Mouse (Mus musculus): ENCODE results near the gene Slc6a16. TPM values are rescaled to one million over a fixed set of nuclear protein-coding genes. Genes with fewer than 3 reads are reported as not detected.

Gene Slc6a16
- polyA plus RNA-seq, 1 experiment from 2014 or later, result 2.0 TPM

DNA sequence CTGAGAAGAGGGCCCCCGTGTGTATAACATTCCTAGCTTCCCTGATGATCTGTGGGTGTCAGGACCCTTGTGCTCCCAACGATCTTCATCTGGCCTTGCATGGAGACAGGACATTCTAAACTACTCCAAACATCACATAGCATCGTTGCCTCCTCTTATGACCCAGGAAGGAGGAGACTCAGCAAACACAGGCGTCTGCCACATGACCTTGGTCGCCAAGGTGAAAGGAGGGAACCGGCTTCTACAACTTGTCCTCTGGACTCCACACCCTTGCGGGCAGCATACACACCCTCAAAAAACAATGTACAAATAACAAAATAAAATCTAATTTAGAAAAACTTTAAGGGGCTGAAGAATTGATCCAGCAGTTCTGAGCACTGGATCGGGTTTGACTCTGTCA lies 71.1 kb downstream of the Slc6a16 start:
- Histone ChIP-seq H3K4me1 (ENCODE audit: control insufficient read depth, insufficient read depth, low read depth, low read length) (peaks cover 3% of the 10 kb centered on the region; the same call in 1 of the 2 replicates), H3K9ac (ENCODE audit: low read depth, low read length) (no peak overlapping the region), H3K27me3 (replicated peaks; ENCODE audit: control insufficient read depth, insufficient read depth, low read length) (no peaks in the 10 kb centered on the region), H3K4me2 (ENCODE audit: low read length) (no peak overlapping the region), H3K4me3 (ENCODE audit: low read length) (no peak overlapping the region), H3K9me3 (ENCODE audit: control insufficient read depth, low read length) (no peaks in the 10 kb centered on the region), H3K27ac (ENCODE audit: low read depth, low read length) (no peak overlapping the region), H3K36me3 (ENCODE audit: control insufficient read depth, insufficient read depth, low read length) (peaks cover 5% of the 10 kb centered on the region; the same call in 1 of the 2 replicates)
- ATAC-seq, result no peak
- WGBS, result 64% methylated on average over 8 of the region's 8 CpGs

DNA sequence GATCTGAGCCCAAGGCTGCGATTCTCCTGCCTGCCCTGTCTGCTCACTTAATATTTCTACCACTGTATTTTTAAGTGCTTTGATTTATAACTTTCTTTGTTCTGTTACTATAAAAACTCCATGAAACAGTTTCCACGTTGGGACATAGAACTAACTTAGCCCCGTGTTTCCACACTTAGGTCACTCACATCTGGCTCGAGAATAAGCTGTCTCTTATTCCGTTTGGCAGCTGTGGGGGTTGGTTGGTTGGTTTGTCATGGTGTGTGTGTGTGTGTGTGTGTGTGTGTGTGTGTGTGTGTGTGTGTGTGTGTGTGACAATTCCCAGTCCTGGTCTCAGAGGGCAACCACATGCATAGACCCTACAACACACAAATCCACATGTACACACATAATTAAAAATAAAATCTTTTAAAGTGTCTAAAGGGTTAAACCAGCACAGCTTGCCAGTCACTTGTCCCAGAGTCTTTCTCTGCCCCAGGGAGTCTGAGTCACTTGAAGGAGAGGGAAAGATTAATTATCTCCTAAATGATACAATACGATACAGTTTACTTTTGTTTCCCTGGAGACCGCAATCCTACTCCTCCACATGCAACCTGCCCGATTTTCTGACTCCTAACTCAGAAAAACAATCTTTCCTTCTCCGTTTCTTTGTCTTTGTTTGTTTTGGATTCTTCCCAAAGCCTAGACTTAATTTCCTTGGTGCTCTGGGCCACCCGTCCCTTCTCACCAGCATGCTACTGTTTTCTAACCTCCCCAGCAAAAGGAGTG lies 72.0 kb downstream of the Slc6a16 start:
- Histone ChIP-seq H3K36me3 (ENCODE audit: control insufficient read depth, insufficient read depth, low read length) (peaks cover 4% of the 10 kb centered on the region; the same call in 1 of the 2 replicates), H3K4me1 (ENCODE audit: control insufficient read depth, insufficient read depth, low read depth, low read length) (peaks cover 3% of the 10 kb centered on the region; the same call in 1 of the 2 replicates), H3K27me3 (replicated peaks; ENCODE audit: control insufficient read depth, insufficient read depth, low read length) (no peaks in the 10 kb centered on the region), H3K27ac (ENCODE audit: low read depth, low read length) (no peak overlapping the region), H3K4me3 (ENCODE audit: low read length) (no peak overlapping the region), H3K4me2 (ENCODE audit: low read length) (no peak overlapping the region), H3K9me3 (ENCODE audit: control insufficient read depth, low read length) (no peaks in the 10 kb centered on the region), H3K9ac (ENCODE audit: low read depth, low read length) (no peak overlapping the region)
- no peak for ATAC-seq
- WGBS, result 26% methylated on average over 10 of the region's 10 CpGs

DNA sequence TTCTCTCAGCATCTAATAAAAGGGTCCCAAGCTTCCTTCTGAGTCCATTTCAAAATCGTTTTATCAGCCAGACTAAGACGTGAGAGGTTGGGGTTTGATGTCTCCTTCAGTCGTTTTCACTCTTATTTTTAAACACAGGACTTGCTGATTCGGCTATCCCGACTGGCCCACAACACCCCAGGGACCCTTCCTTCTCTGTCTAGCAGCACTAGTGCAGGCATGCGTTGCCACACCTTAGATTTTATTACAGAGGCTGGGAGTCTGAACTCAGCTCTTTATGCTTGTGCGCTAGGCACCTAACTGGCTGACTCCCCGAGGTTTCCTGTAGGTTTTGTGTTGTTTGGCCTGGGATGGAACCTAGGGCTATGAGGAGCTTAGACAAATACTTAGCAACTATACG lies 72.6 kb downstream of the Slc6a16 start:
- Histone ChIP-seq H3K27ac (ENCODE audit: low read depth, low read length) (no peak overlapping the region), H3K36me3 (ENCODE audit: control insufficient read depth, insufficient read depth, low read length) (0 out of 2 replicates have a peak, but pooled peaks cover 1% of the 10 kb centered on the region), H3K4me1 (ENCODE audit: control insufficient read depth, insufficient read depth, low read depth, low read length) (peaks cover 3% of the 10 kb centered on the region; the same call in 1 of the 2 replicates), H3K9ac (ENCODE audit: low read depth, low read length) (no peak overlapping the region), H3K4me2 (ENCODE audit: low read length) (no peak overlapping the region), H3K4me3 (ENCODE audit: low read length) (no peak overlapping the region), H3K27me3 (replicated peaks; ENCODE audit: control insufficient read depth, insufficient read depth, low read length) (no peaks in the 10 kb centered on the region), H3K9me3 (ENCODE audit: control insufficient read depth, low read length) (no peaks in the 10 kb centered on the region)
- ATAC-seq, result no peak
- WGBS, result 30% methylated on average over 9 of the region's 9 CpGs

DNA sequence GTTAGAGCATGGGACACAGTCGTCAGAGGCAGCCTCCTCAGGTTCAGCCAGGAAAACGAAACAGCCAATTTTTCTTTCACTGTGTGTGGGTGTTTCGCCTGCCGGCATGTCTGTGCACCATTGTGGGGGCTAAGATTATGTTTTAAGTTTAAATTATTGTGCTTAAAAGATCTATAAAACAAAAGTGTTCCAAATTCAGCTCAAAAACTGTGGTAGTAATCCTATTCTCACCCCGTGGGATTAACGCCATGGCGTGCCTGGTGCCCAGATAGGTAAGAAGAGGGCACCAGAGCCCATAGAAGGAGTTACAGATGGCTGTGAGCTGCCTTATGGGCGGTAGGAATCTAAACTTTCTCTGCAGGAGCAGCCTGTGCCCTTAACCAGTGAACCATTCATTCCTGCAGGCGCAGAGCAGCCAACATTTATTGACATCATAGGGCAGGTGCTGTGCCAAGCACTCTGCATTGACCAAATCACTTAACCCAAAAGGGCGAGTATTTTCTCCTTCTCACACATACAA lies 74.4 kb downstream of the Slc6a16 start:
- Histone ChIP-seq H3K27me3 (replicated peaks; ENCODE audit: control insufficient read depth, insufficient read depth, low read length) (no peaks in the 10 kb centered on the region), H3K4me1 (ENCODE audit: control insufficient read depth, insufficient read depth, low read depth, low read length) (peaks cover 3% of the 10 kb centered on the region; the same call in 1 of the 2 replicates), H3K9me3 (ENCODE audit: control insufficient read depth, low read length) (no peaks in the 10 kb centered on the region), H3K4me2 (ENCODE audit: low read length) (no peak overlapping the region), H3K9ac (ENCODE audit: low read depth, low read length) (no peak overlapping the region), H3K36me3 (ENCODE audit: control insufficient read depth, insufficient read depth, low read length) (peaks cover 4% of the 10 kb centered on the region; the same call in 1 of the 2 replicates), H3K27ac (ENCODE audit: low read depth, low read length) (no peak overlapping the region), H3K4me3 (ENCODE audit: low read length) (no peak overlapping the region)
- ATAC-seq, result no peak
- 87% methylated on average over 10 of the region's 10 CpGs for WGBS

DNA sequence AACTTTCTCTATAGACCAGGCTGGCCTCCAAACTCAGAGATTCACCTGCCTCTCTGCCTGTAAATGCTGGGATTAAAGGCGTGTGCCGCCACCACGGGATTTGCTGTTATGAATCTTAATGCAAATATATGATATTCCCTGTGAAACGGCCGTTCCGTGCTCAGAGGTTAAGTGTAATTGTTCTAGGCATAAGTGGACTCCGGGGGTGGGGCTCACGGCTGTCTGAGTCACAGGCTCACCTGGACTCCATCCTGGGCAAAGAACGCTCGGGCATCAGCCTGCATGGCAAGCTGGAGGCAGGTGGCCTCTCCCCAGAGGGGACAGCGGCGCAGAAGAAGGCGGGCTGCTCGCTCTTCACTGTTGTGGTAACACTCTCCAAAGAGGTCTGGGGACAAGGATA lies 75.7 kb downstream of the Slc6a16 start:
- Histone ChIP-seq H3K36me3 (ENCODE audit: control insufficient read depth, insufficient read depth, low read length) (peaks cover 4% of the 10 kb centered on the region; the same call in 1 of the 2 replicates), H3K9me3 (ENCODE audit: control insufficient read depth, low read length) (no peaks in the 10 kb centered on the region), H3K27ac (ENCODE audit: low read depth, low read length) (no peak overlapping the region), H3K4me2 (ENCODE audit: low read length) (no peak overlapping the region), H3K4me1 (ENCODE audit: control insufficient read depth, insufficient read depth, low read depth, low read length) (peaks cover 3% of the 10 kb centered on the region; the same call in 1 of the 2 replicates), H3K4me3 (ENCODE audit: low read length) (no peak overlapping the region), H3K9ac (ENCODE audit: low read depth, low read length) (no peak overlapping the region), H3K27me3 (replicated peaks; ENCODE audit: control insufficient read depth, insufficient read depth, low read length) (no peaks in the 10 kb centered on the region)
- 93% methylated on average over 14 of the region's 14 CpGs for WGBS
- ATAC-seq, result no peak

DNA sequence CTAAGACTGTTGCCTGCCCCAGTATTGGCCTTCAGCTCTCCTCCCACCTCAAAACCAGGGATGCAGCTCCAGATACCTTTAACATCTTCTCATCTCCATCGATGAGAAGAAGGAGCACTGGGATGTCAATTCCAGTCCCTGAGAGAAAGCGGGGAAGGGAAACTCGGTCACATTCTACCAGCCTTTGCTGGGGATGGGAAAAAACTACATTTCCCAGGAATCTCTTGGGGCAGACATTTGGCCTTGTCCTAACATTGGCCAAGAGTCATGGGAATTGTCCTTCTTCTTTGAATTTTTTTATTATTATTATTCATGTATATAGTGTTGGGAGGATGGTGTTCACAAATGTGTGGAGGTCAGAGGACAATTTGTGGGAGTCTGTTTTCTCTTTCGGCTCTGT lies 81.4 kb downstream of the Slc6a16 start:
- no peak overlapping the region for H3K9ac ChIP-seq (ENCODE audit: low read depth, low read length)
- WGBS, result 86% methylated on average over 4 of the region's 4 CpGs
- ATAC-seq, result no peak
- no peaks in the 10 kb centered on the region for H3K27me3 ChIP-seq (replicated peaks; ENCODE audit: control insufficient read depth, insufficient read depth, low read length)
- H3K27ac ChIP-seq (ENCODE audit: low read depth, low read length), result no peak overlapping the region
- no peaks in the 10 kb centered on the region for H3K4me1 ChIP-seq (ENCODE audit: control insufficient read depth, insufficient read depth, low read depth, low read length)
- H3K9me3 ChIP-seq (ENCODE audit: control insufficient read depth, low read length), result no peaks in the 10 kb centered on the region; the same call in 1 of the 2 replicates
- H3K36me3 ChIP-seq (ENCODE audit: control insufficient read depth, insufficient read depth, low read length), result peaks cover 10% of the 10 kb centered on the region; the same call in 1 of the 2 replicates
- no peak overlapping the region for H3K4me3 ChIP-seq (ENCODE audit: low read length)
- no peak overlapping the region for H3K4me2 ChIP-seq (ENCODE audit: low read length)

Other genes starting within 250 kb of the Slc6a16 start
- gene Irf3, start 243.4 kb upstream of the Slc6a16 start, polyA plus RNA-seq (2015; fragmentation: Nextera tagmentation; extraction: Ambion mirVana), result 63.5 and 65.4 TPM in 2 replicates
- gene Bcl2l12, start 242.4 kb upstream of the Slc6a16 start, polyA plus RNA-seq (2015; fragmentation: Nextera tagmentation; extraction: Ambion mirVana), result 10.2 and 15.7 TPM in 2 replicates
- gene Scaf1, start 224.7 kb upstream of the Slc6a16 start, polyA plus RNA-seq (2015; fragmentation: Nextera tagmentation; extraction: Ambion mirVana), result 38.6 and 47.1 TPM in 2 replicates
- gene Rras, start 223.1 kb upstream of the Slc6a16 start, polyA plus RNA-seq (2015; fragmentation: Nextera tagmentation; extraction: Ambion mirVana), result 13.1 and 16.7 TPM in 2 replicates
- gene Prr12, start 188.2 kb upstream of the Slc6a16 start, polyA plus RNA-seq (2015; fragmentation: Nextera tagmentation; extraction: Ambion mirVana), result 12.8 and 13.4 TPM in 2 replicates
- gene Nosip, start 178.7 kb upstream of the Slc6a16 start, polyA plus RNA-seq (2015; fragmentation: Nextera tagmentation; extraction: Ambion mirVana), result 68.8 and 69.0 TPM in 2 replicates
- gene Prrg2, start 178.4 kb upstream of the Slc6a16 start, polyA plus RNA-seq (2015; fragmentation: Nextera tagmentation; extraction: Ambion mirVana), result 15.7 and 16.7 TPM in 2 replicates
- gene Rcn3, start 148.9 kb upstream of the Slc6a16 start, polyA plus RNA-seq (2015; fragmentation: Nextera tagmentation; extraction: Ambion mirVana), result 63.3 and 77.3 TPM in 2 replicates
- 34.1 and 40.2 TPM in 2 replicates for gene Fcgrt, start 137.2 kb upstream of the Slc6a16 start, polyA plus RNA-seq (2015; fragmentation: Nextera tagmentation; extraction: Ambion mirVana)
- 698 and 709 TPM in 2 replicates for gene Rps11, start 116.6 kb upstream of the Slc6a16 start, polyA plus RNA-seq (2015; fragmentation: Nextera tagmentation; extraction: Ambion mirVana)
- gene Rpl13a, start 112.3 kb upstream of the Slc6a16 start, polyA plus RNA-seq (2015; fragmentation: Nextera tagmentation; extraction: Ambion mirVana), result 587 and 622 TPM in 2 replicates
- gene Gm45713, start 104.9 kb upstream of the Slc6a16 start, polyA plus RNA-seq (2015; fragmentation: Nextera tagmentation; extraction: Ambion mirVana), result 0.16 and 0.37 TPM in 2 replicates
- 2.0 and 2.8 TPM in 2 replicates for gene Flt3l, start 104.7 kb upstream of the Slc6a16 start, polyA plus RNA-seq (2015; fragmentation: Nextera tagmentation; extraction: Ambion mirVana)
- 94.5 and 97.6 TPM in 2 replicates for gene Pih1d1, start 86.8 kb upstream of the Slc6a16 start, polyA plus RNA-seq (2015; fragmentation: Nextera tagmentation; extraction: Ambion mirVana)
- 18.8 and 22.9 TPM in 2 replicates for gene Aldh16a1, start 86.5 kb upstream of the Slc6a16 start, polyA plus RNA-seq (2015; fragmentation: Nextera tagmentation; extraction: Ambion mirVana)
- 1.1 and 1.5 TPM in 2 replicates for gene Slc17a7, start 77.1 kb upstream of the Slc6a16 start, polyA plus RNA-seq (2015; fragmentation: Nextera tagmentation; extraction: Ambion mirVana)
- not detected in 2 replicates for gene Gfy, start 61.5 kb upstream of the Slc6a16 start, polyA plus RNA-seq (2015; fragmentation: Nextera tagmentation; extraction: Ambion mirVana)
- gene Pth2, start 60.1 kb upstream of the Slc6a16 start, polyA plus RNA-seq (2015; fragmentation: Nextera tagmentation; extraction: Ambion mirVana), result 0.75 and 1.4 TPM in 2 replicates
- 0.54 and 0.65 TPM in 2 replicates for gene Ccdc155, start 36.2 kb upstream of the Slc6a16 start, polyA plus RNA-seq (2015; fragmentation: Nextera tagmentation; extraction: Ambion mirVana)
- gene Dkkl1, start 28.9 kb upstream of the Slc6a16 start, polyA plus RNA-seq (2015; fragmentation: Nextera tagmentation; extraction: Ambion mirVana), result 13.6 and 18.4 TPM in 2 replicates
- 46.9 and 54.1 TPM in 2 replicates for gene Tead2, start 25.3 kb upstream of the Slc6a16 start, polyA plus RNA-seq (2015; fragmentation: Nextera tagmentation; extraction: Ambion mirVana)
- 1.3 and 1.4 TPM in 2 replicates for gene Cd37, start 2.0 kb upstream of the Slc6a16 start, polyA plus RNA-seq (2015; fragmentation: Nextera tagmentation; extraction: Ambion mirVana)
- not detected in 2 replicates for gene Slc6a21, start 36.4 kb downstream of the Slc6a16 start, polyA plus RNA-seq (2015; fragmentation: Nextera tagmentation; extraction: Ambion mirVana)
- 13.3 and 14.2 TPM in 2 replicates for gene Trpm4, start 92.7 kb downstream of the Slc6a16 start, polyA plus RNA-seq (2015; fragmentation: Nextera tagmentation; extraction: Ambion mirVana)
- 0.28 and 0.72 TPM in 2 replicates for gene Hrc, start 94.2 kb downstream of the Slc6a16 start, polyA plus RNA-seq (2015; fragmentation: Nextera tagmentation; extraction: Ambion mirVana)
- gene Ppfia3, start 125.9 kb downstream of the Slc6a16 start, polyA plus RNA-seq (2015; fragmentation: Nextera tagmentation; extraction: Ambion mirVana), result 28.5 and 28.6 TPM in 2 replicates
- gene Lin7b, start 129.5 kb downstream of the Slc6a16 start, polyA plus RNA-seq (2015; fragmentation: Nextera tagmentation; extraction: Ambion mirVana), result 41.4 and 70.3 TPM in 2 replicates
- 144 and 161 TPM in 2 replicates for gene Snrnp70, start 154.7 kb downstream of the Slc6a16 start, polyA plus RNA-seq (2015; fragmentation: Nextera tagmentation; extraction: Ambion mirVana)
- 0.06 TPM in 1 of 2 replicates, not detected in the other for gene Kcna7, start 164.6 kb downstream of the Slc6a16 start, polyA plus RNA-seq (2015; fragmentation: Nextera tagmentation; extraction: Ambion mirVana)
- gene Ntf5, start 172.6 kb downstream of the Slc6a16 start, polyA plus RNA-seq (2015; fragmentation: Nextera tagmentation; extraction: Ambion mirVana), result 0.15 and 0.27 TPM in 2 replicates
- 2.0 and 2.3 TPM in 2 replicates for gene Lhb, start 179.7 kb downstream of the Slc6a16 start, polyA plus RNA-seq (2015; fragmentation: Nextera tagmentation; extraction: Ambion mirVana)
- 25.5 and 28.7 TPM in 2 replicates for gene Gys1, start 193.8 kb downstream of the Slc6a16 start, polyA plus RNA-seq (2015; fragmentation: Nextera tagmentation; extraction: Ambion mirVana)
- gene Ruvbl2, start 197.0 kb downstream of the Slc6a16 start, polyA plus RNA-seq (2015; fragmentation: Nextera tagmentation; extraction: Ambion mirVana), result 94.3 and 108 TPM in 2 replicates
- 5,303 and 5,527 TPM in 2 replicates for gene Ftl1, start 218.8 kb downstream of the Slc6a16 start, polyA plus RNA-seq (2015; fragmentation: Nextera tagmentation; extraction: Ambion mirVana)
- 226 and 242 TPM in 2 replicates for gene Bax, start 225.8 kb downstream of the Slc6a16 start, polyA plus RNA-seq (2015; fragmentation: Nextera tagmentation; extraction: Ambion mirVana)
- gene Tulp2, start 240.8 kb downstream of the Slc6a16 start, polyA plus RNA-seq (2015; fragmentation: Nextera tagmentation; extraction: Ambion mirVana), result 0.20 and 0.30 TPM in 2 replicates
- not detected in 2 replicates for gene Gm45808, start 245.7 kb downstream of the Slc6a16 start, polyA plus RNA-seq (2015; fragmentation: Nextera tagmentation; extraction: Ambion mirVana)
- gene Dhdh, start 247.7 kb downstream of the Slc6a16 start, polyA plus RNA-seq (2015; fragmentation: Nextera tagmentation; extraction: Ambion mirVana), result 4.0 and 4.3 TPM in 2 replicates

Measured in hindbrain, embryonic 16.5 days (tissue).